Mouse (Mus musculus) forebrain, embryonic 14.5 days (tissue): ENCODE results near the gene Cyba. TPM values are rescaled to one million over a fixed set of nuclear protein-coding genes. Genes with fewer than 3 reads are reported as not detected.
A peak's percentile ranks its signal among the peaks of the same experiment; 100 is the strongest.

ENCODE experiments used
- ATAC-seq: fragments of 200-750 bp; cut with Nextera tagmentation; 2 replicates; pipeline ENCODE4 v1.8.0; 2017; ENCODE audit warnings: mild to moderate bottlenecking, moderate library complexity
- DNase-seq: peaks from one replicate; pipeline ENCODE4 v3.0.0-alpha.2; 2015; ENCODE audit warnings: low spot score
- H3K27ac ChIP-seq: fragments of 300-500 bp; sonication (generic); 2 replicates; pipeline ENCODE4 v1.5.1; 2014; ENCODE audit warnings: low read depth, mild to moderate bottlenecking, control low read depth, low read length, moderate library complexity
- H3K27me3 ChIP-seq: fragments of 300-500 bp; sonication (generic); replicated peaks from 2 replicates; pipeline ENCODE4 v1.6.1; 2014; ENCODE audit warnings: low read length, control low read depth, mixed read lengths; ENCODE audit not compliant: control insufficient read depth, insufficient read depth
- H3K36me3 ChIP-seq: fragments of 300-500 bp; sonication (generic); 2 replicates; pipeline ENCODE4 v1.6.1; 2014; ENCODE audit warnings: low read length, control low read depth; ENCODE audit not compliant: control insufficient read depth, insufficient read depth
- H3K4me1 ChIP-seq: fragments of 300-500 bp; sonication (generic); 2 replicates; pipeline ENCODE4 v1.6.1; 2014; ENCODE audit warnings: antibody characterized with exemption, low read length, control low read depth; ENCODE audit not compliant: control insufficient read depth, insufficient read depth
- H3K4me2 ChIP-seq: fragments of 300-500 bp; sonication (generic); 2 replicates; pipeline ENCODE4 v1.6.1; 2014; ENCODE audit warnings: mild to moderate bottlenecking, control low read depth, low read length
- H3K4me3 ChIP-seq: fragments of 300-500 bp; sonication (generic); 2 replicates; pipeline ENCODE4 v1.5.1; 2014; ENCODE audit warnings: low read depth, low read length, control low read depth
- H3K9ac ChIP-seq: fragments of 300-500 bp; sonication (generic); 2 replicates; pipeline ENCODE4 v1.6.1; 2014; ENCODE audit warnings: mild to moderate bottlenecking, low read length, control low read depth, moderate library complexity
- H3K9me3 ChIP-seq: fragments of 300-500 bp; sonication (generic); replicated peaks from 2 replicates; pipeline ENCODE4 v1.6.1; 2016; ENCODE audit warnings: low read length, control low read depth, mixed read lengths; ENCODE audit not compliant: control insufficient read depth
- WGBS: fragments of 180-500 bp; shearing (Covaris S2); extraction: QIAGEN DNeasy Blood & Tissue Kit; methylation state at CpG from one replicate; pipeline ENCODE4 v1.1.7; 2014; 5-methylcytosine and 5-hydroxymethylcytosine counted together
- microRNA-seq: library from miRNA; unstranded; fragments of <30 nt; microRNA quantifications from one replicate; pipeline ENCODE4, GENCODE M21; 2016
- polyA plus RNA-seq: library from polyadenylated mRNA; unstranded; fragments of >200 nt; fragmentation: Nextera tagmentation; extraction: Ambion mirVana; gene quantifications from 2 replicates; pipeline ENCODE4 v1.2.1, GENCODE M21; 2014

The Cyba gene
- polyA plus RNA-seq, 1 experiment from 2014 or later = 39.3 TPM

DNA sequence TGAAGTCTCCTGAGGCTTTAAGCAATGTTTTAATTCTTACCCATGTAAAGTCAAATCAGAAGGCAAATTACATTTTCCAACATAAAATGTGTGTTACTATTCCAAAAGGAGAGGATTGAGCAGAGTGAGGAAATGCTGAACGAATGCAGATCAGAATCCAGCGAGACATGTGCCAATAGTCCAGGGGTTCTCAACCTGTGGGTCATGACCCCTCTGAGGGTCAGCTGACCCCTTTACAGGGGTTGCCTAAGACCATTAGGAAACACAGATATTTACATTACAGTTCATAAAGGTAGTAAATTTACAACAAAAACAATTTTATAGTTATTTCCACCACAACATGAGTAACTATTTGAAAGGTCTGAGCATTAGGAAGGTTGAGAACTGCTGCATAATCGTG, 42.0 kb downstream of the Cyba start:
- no peak overlapping the region for H3K4me3 ChIP-seq

DNA sequence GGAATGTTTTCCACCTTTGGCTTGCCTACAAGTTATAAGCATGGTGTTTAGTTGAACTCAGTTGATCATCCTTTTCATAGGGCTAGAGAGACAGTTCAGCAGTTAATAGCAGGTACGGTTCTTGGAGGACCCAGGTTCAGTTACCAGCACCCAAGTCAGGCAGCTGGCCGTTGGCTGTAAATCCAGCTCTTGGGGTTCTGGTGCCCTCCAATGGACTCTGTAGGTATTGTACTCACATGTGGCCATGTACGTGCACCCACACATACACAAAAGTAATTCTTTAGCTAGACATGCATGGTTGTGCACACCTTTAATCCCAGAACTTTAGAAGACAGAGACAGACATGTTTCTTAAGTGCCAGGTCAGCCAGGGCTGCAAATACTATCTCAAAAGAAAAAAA, 43.4 kb downstream of the Cyba start:
- H3K9ac ChIP-seq = no peak overlapping the region
- H3K9me3 ChIP-seq = no peaks in the 10 kb centered on the region
- H3K4me2 ChIP-seq = no peak overlapping the region
- no peak overlapping the region for H3K4me3 ChIP-seq
- H3K4me1 ChIP-seq = no peaks in the 10 kb centered on the region
- WGBS = 87% methylated on average over 3 of the region's 3 CpGs
- H3K27me3 ChIP-seq = no peaks in the 10 kb centered on the region
- H3K36me3 ChIP-seq = peaks cover 94% of the 10 kb centered on the region
- ATAC-seq (no peak), DNase-seq (no peak)
- H3K27ac ChIP-seq = no peak overlapping the region

More for the DNA sequence above, 42.0 kb downstream of the Cyba start:
- H3K27ac ChIP-seq = no peak overlapping the region
- 92% methylated on average over 3 of the region's 3 CpGs for WGBS
- no peaks in the 10 kb centered on the region for H3K9me3 ChIP-seq
- DNase-seq (no peak), ATAC-seq (no peak)
- H3K4me2 ChIP-seq = no peak overlapping the region
- H3K4me1 ChIP-seq = no peaks in the 10 kb centered on the region
- H3K36me3 ChIP-seq = peaks cover 88% of the 10 kb centered on the region
- no peak overlapping the region for H3K9ac ChIP-seq
- H3K27me3 ChIP-seq = no peaks in the 10 kb centered on the region

DNA sequence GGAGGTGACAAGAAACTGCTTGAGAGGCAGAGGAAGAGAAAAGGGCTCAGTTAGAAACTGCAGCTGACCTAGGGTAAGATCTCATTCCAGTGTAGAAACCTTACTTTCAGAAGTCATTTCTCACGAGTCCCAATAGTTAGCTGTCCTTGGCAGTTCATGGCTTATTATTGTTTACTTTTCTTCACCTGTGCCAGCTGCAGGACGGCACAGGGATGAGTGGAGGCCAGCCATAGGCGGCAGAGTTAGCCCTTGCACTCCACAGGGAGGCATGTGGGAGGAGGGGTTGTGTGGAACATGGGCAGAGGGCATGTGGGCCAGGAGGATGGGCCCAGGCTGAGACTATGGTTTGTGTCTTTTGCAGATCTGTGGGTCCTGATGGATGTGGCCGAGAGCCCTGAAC, 49.7 kb downstream of the Cyba start:
- ATAC-seq (no peak), DNase-seq (no peak)
- no peak overlapping the region for H3K4me3 ChIP-seq
- H3K36me3 ChIP-seq = peaks cover 75% of the 10 kb centered on the region
- peaks cover 4% of the 10 kb centered on the region; the same call in 1 of the 2 replicates for H3K4me1 ChIP-seq
- no peak overlapping the region for H3K27ac ChIP-seq
- no peak overlapping the region for H3K9ac ChIP-seq
- WGBS = 89% methylated on average over 4 of the region's 4 CpGs
- H3K9me3 ChIP-seq = no peaks in the 10 kb centered on the region
- H3K4me2 ChIP-seq = no peak overlapping the region
- H3K27me3 ChIP-seq = no peaks in the 10 kb centered on the region

DNA sequence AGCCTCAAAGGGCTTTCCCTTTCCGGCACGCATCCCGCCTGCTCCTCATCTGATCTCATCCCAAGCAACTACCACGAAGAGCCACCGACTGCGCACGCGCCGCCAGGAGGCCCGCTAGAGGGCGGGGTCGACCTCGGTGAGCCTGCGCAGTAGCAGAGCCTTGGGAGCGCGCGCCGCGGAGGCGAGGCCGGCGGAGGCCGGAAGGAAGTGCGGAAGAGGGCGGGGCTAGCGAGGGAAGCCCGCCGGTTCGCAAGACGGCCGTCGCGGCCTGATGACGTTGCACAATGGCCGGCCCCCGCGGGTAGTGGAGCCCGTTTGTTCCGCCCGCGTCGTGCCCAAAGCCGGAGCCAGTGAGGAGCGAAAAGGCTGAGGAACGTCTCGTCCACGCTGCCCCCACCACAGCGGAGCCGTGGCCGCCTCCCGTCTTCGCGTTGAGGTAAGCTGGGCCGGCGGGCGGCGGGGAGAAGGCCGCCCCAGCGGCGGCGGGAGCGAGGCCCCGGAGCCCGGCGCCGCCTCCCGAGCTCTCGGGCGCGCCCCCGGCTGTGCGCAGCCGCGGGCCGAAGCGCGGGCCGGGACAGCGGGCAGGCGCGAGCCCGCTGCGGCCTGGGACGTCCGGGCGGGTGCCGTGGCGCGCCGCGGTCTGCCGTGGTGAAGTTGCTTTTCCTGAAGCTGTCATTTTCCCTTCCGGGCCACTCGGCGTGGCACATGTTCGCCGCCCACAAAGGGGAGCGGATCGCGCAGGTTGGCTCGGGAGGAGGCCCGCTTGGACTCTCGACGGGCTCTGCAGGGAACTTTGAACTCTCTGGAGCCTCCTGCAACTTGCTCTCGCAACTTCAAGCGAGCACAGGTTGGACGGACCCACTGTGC, 56.1 kb downstream of the Cyba start, which contains the start of gene Zc3h18:
Zc3h18 (plus strand) TSS at position 245 of the 867 bp plus-strand sequence.
- Histone ChIP-seq H3K9me3 (no peaks in the 10 kb centered on the region), H3K27ac (peak within 1 kb of the TSS; percentile 89), H3K36me3 (peaks cover 21% of the 10 kb centered on the region), H3K27me3 (no peaks in the 10 kb centered on the region), H3K4me3 (peak within 1 kb of the TSS; percentile 79), H3K4me2 (peak within 1 kb of the TSS; percentile 85), H3K9ac (peak within 1 kb of the TSS; percentile 91), H3K4me1 (peaks cover 11% of the 10 kb centered on the region)
- DNase-seq (peak; percentile 99), ATAC-seq (peak; percentile 95)
- under 1% methylated on average over 95 of the region's 107 CpGs for whole genome bisulfite sequencing

DNA sequence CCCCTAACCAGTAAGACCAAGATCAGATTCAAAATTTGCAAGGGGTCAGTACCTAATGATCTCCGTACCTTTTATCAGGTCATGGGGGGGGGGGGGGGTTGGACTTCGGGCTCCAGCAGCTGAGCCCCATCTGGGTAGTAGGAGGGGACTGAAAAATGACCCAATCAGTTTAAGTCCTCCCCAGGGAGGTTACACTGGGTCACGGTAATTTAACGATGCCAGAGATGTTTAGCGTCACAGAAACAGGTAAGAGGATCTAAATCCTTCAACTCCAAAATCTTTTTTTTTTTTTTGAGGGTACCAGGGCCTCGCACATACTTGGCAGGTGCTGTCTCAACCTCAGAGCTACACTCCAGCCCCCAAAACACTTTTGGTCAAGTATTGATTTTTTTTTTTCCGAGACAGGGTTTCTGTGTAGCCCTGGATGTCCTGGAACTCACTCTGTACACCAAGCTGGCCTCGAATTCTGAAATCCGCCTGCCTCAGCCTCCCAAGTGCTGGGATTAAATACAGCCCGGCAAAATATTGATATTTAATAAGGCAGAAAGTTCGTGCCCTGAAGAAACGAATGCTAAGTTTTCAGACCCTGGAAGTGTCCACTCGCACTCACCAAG, 56.9 kb downstream of the Cyba start:
- ATAC-seq (peak; percentile 1; the same call in 1 of the 2 replicates), DNase-seq (no peak)
- Histone ChIP-seq H3K27ac (no peak overlapping the region), H3K4me2 (peak overlapping the region; percentile 49), H3K27me3 (no peaks in the 10 kb centered on the region), H3K9ac (peak overlapping the region; percentile 47), H3K4me1 (peaks cover 11% of the 10 kb centered on the region), H3K36me3 (peaks cover 19% of the 10 kb centered on the region), H3K9me3 (no peaks in the 10 kb centered on the region), H3K4me3 (peak overlapping the region; percentile 79)
- WGBS = 33% methylated on average over 13 of the region's 13 CpGs

DNA sequence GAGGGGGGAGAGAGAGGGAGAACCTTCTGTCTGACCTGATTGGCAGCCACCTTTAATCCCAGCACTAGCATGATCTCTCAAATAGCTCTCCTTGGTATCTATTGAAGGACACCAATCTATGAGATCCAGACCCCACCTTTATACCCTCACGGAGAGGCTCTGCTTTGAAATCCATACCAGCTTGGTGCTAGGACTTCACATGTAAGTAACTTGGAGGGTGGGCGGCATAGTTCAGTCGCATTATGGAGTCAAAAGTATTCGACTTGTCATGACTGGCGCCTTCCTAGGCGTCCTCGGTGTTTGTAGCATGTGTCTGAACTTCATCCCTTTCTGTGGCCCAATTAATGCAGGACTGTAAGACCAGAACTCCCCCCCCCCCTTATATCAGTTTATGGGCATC, 57.4 kb downstream of the Cyba start:
- no peak for ATAC-seq

More for the DNA sequence above, 57.4 kb downstream of the Cyba start:
- H3K36me3 ChIP-seq = peaks cover 14% of the 10 kb centered on the region
- no peak for DNase-seq
- peaks cover 11% of the 10 kb centered on the region for H3K4me1 ChIP-seq
- WGBS = 94% methylated on average over 7 of the region's 7 CpGs
- no peak overlapping the region for H3K27ac ChIP-seq
- no peaks in the 10 kb centered on the region for H3K27me3 ChIP-seq
- H3K4me3 ChIP-seq = no peak overlapping the region
- H3K4me2 ChIP-seq = no peak overlapping the region
- no peak overlapping the region for H3K9ac ChIP-seq
- no peaks in the 10 kb centered on the region for H3K9me3 ChIP-seq

Small RNA genes lying within 50 kb of the gene (microRNA-seq; reads per million reads assigned to microRNA genes)
- gene Gm24366 = not detected

Other genes starting within 250 kb of the Cyba start
- gene Zfpm1, start 150.8 kb downstream of the Cyba start, polyA plus RNA-seq = 0.41 and 0.47 TPM in 2 replicates
- gene Trhr2, start 72.2 kb downstream of the Cyba start, polyA plus RNA-seq = not detected in 2 replicates
- gene Zc3h18, start 56.3 kb downstream of the Cyba start, polyA plus RNA-seq = 24.8 and 26.9 TPM in 2 replicates
- gene Il17c, start 10.9 kb downstream of the Cyba start, polyA plus RNA-seq = not detected in 2 replicates
- 41.8 and 51.9 TPM in 2 replicates for gene Mvd, start 10.5 kb upstream of the Cyba start, polyA plus RNA-seq
- not detected in 2 replicates for gene Snai3, start 27.8 kb upstream of the Cyba start, polyA plus RNA-seq
- gene Rnf166, start 43.1 kb upstream of the Cyba start, polyA plus RNA-seq = 28.8 and 32.2 TPM in 2 replicates
- 81.3 and 88.4 TPM in 2 replicates for gene Ctu2, start 43.2 kb upstream of the Cyba start, polyA plus RNA-seq
- gene Piezo1, start 118.4 kb upstream of the Cyba start, polyA plus RNA-seq = 1.2 and 1.6 TPM in 2 replicates
- 12.8 and 13.4 TPM in 2 replicates for gene Cdt1, start 135.1 kb upstream of the Cyba start, polyA plus RNA-seq
- gene Aprt, start 144.0 kb upstream of the Cyba start, polyA plus RNA-seq = 200 and 247 TPM in 2 replicates
- gene Galns, start 178.5 kb upstream of the Cyba start, polyA plus RNA-seq = 3.5 and 4.3 TPM in 2 replicates
- gene Trappc2l, start 178.7 kb upstream of the Cyba start, polyA plus RNA-seq = 111 and 150 TPM in 2 replicates
- not detected in 2 replicates for gene Pabpn1l, start 189.8 kb upstream of the Cyba start, polyA plus RNA-seq